Mouse (Mus musculus): Measurements from ENCODE around the gene Cmas. TPM values are rescaled to one million over a fixed set of nuclear protein-coding genes. Genes with fewer than 3 reads are reported as not detected.

Cmas gene
- polyA plus RNA-seq, 1 experiment from 2014 or later: 71.1 TPM

DNA sequence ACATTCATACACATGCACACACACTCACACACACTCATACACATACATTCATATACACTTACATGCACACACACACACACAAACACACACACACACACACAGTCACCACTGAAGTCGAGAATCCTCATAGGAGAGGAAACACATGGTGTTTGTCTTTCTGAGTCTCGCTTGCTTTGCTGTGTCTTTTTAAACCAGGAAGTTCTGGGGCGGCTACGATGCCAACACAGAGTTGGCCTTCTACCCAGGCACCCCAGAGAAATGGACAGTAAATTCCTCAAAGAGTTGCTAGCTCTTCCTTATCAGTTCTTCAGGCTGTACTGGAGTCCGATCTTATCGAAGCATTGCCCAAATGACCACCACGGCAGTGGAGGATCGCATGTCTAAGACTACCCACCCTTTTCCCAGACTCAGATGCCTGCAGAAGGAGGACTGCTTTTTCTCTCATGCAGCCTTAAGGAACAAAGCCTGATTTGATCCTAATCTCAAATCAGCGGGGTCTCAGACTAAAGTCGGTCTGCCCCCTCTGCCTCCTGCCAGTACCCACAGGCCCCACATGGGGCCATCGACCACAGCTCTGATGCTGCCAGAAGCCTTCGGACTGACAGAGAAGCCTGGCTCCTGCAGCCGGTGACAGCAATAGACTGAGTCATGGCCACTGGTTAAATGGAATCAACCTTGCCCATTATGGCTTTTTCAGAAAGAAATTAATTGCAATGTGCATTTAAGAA, 35.9 kb downstream of the Cmas start:
- WGBS: 36% methylated on average over 13 of the region's 13 CpGs
- Histone ChIP-seq H3K27me3 (ENCODE audit: insufficient read depth, low read length) (no peaks in the 10 kb centered on the region), H3K9me3 (ENCODE audit: low read depth, low read length) (no peaks in the 10 kb centered on the region), H3K9ac (no peak overlapping the region), H3K4me2 (no peak overlapping the region), H3K27ac (ENCODE audit: low read depth) (no peak overlapping the region), H3K36me3 (ENCODE audit: insufficient read depth) (no peaks in the 10 kb centered on the region), H3K4me1 (ENCODE audit: insufficient read depth) (0 out of 2 replicates have a peak, but pooled peaks cover 3% of the 10 kb centered on the region), H3K4me3 (ENCODE audit: low read depth, low read length) (no peak overlapping the region)
- TF ChIP-seq CTCF (IDR thresholded peaks at IDR 0.05; ENCODE audit: low read depth): no peak
- DNase-seq (no peak), ATAC-seq (ENCODE audit: insufficient read depth) (no peak)

DNA sequence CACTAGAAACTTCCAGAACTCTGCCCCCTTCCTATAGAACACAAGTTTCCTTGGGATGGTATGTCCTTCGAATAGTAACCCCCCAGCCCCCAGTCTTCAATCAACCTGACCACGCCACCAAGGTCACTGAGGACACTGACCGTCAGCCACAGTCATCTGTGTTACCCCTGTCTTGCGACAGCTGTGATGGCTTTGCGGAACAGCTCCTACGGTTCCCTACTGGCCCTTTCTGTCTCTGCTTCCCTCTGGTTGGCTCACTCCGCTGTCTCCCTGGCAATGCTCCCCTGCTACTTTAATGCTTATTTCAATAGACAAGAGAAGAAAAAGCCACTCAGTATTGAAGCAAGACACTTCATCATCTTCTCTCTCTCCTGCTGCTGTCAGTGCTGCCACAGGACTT, 37.0 kb downstream of the Cmas start:
- peak; percentile 57 for DNase-seq
- Histone ChIP-seq H3K4me2 (no peak overlapping the region), H3K9me3 (ENCODE audit: low read depth, low read length) (no peaks in the 10 kb centered on the region), H3K9ac (no peak overlapping the region), H3K4me1 (ENCODE audit: insufficient read depth) (0 out of 2 replicates have a peak, but pooled peaks cover 3% of the 10 kb centered on the region), H3K4me3 (ENCODE audit: low read depth, low read length) (no peak overlapping the region), H3K27me3 (ENCODE audit: insufficient read depth, low read length) (no peaks in the 10 kb centered on the region), H3K36me3 (ENCODE audit: insufficient read depth) (no peaks in the 10 kb centered on the region), H3K27ac (ENCODE audit: low read depth) (no peak overlapping the region)
- peak; percentile 48; the same call in 1 of the 2 replicates for ATAC-seq (ENCODE audit: insufficient read depth)
- 29% methylated on average over 7 of the region's 7 CpGs for WGBS
- no peak for TF ChIP-seq CTCF (IDR thresholded peaks at IDR 0.05; ENCODE audit: low read depth)

DNA sequence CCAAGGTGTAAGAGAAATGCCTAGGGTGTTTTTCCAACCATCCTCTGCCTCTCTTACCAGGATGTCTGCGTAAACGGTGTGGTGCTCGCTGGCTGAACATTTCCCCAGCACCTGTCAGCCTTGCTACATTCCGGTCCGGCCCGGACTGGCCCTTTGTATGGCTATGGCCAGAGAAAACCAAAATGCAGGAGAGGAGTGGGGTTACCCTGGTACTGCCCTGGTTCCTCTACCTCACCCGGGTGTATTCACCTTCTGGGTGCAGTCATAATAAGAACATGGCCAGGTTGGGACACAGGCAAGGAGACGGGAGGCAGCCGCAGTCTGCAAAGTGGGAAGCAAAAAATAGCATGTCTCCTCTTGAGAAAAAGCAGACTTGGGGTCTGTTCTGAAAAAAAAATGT, 38.6 kb downstream of the Cmas start:
- Histone ChIP-seq H3K9me3 (ENCODE audit: low read depth, low read length) (no peaks in the 10 kb centered on the region), H3K27ac (ENCODE audit: low read depth) (no peak overlapping the region)
- WGBS: 54% methylated on average over 9 of the region's 9 CpGs

DNA sequence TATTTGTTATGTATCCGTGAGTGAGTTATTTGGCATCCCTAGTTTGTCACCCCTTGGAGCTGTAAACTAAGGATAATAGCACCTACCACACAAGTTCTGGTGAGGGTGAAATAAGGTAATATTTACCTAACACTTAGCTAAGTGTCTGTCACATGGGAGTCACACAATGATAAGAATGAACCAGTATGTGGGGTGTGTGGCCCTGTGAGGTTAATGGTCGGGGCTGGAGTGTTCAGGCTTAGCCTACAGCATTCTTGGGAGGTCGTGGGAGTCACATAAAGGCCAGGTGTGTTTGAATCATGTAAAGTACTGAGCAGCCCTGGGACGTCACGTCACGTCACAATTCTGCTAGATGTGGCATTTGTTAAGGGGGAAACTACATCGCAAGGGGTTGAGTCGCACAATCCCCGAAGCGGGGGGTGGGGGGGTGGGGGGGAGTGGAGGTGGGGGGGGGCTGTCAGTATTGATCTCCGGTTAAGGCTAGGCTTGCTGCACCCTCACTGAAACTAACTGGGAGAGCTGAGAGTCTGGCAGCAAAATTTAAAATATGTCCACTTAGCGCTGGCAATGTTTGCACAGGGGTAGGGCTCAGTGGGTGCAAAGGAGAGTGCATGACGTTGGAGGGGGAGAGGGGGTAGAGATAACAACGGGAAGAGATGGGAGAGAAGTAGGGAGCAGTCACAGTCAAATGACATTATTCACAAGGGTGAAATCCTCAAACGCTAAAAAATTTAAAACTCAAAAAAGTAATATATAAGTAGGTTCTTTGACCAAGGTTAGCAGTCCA, 39.4 kb downstream of the Cmas start:
- Histone ChIP-seq H3K27ac (ENCODE audit: low read depth) (no peak overlapping the region), H3K9ac (no peak overlapping the region), H3K9me3 (ENCODE audit: low read depth, low read length) (no peaks in the 10 kb centered on the region), H3K4me2 (0 out of 2 replicates have a peak overlapping the region, but pooled peaks have one; percentile 2), H3K36me3 (ENCODE audit: insufficient read depth) (no peaks in the 10 kb centered on the region), H3K27me3 (ENCODE audit: insufficient read depth, low read length) (no peaks in the 10 kb centered on the region), H3K4me3 (ENCODE audit: low read depth, low read length) (no peak overlapping the region), H3K4me1 (ENCODE audit: insufficient read depth) (0 out of 2 replicates have a peak, but pooled peaks cover 3% of the 10 kb centered on the region)
- WGBS: 27% methylated on average over 15 of the region's 15 CpGs
- TF ChIP-seq CTCF (IDR thresholded peaks at IDR 0.05; ENCODE audit: low read depth): no peak
- peak; percentile 78; the same call in 1 of the 2 replicates for ATAC-seq (ENCODE audit: insufficient read depth)
- DNase-seq: peak; percentile 19

More for the DNA sequence above, 38.6 kb downstream of the Cmas start:
- H3K36me3 ChIP-seq (ENCODE audit: insufficient read depth): no peaks in the 10 kb centered on the region
- H3K27me3 ChIP-seq (ENCODE audit: insufficient read depth, low read length): no peaks in the 10 kb centered on the region
- no peak for TF ChIP-seq CTCF (IDR thresholded peaks at IDR 0.05; ENCODE audit: low read depth)
- 0 out of 2 replicates have a peak, but pooled peaks cover 3% of the 10 kb centered on the region for H3K4me1 ChIP-seq (ENCODE audit: insufficient read depth)
- no peak overlapping the region for H3K4me2 ChIP-seq
- no peak for ATAC-seq (ENCODE audit: insufficient read depth)
- DNase-seq: no peak
- H3K9ac ChIP-seq: no peak overlapping the region
- no peak overlapping the region for H3K4me3 ChIP-seq (ENCODE audit: low read depth, low read length)

DNA sequence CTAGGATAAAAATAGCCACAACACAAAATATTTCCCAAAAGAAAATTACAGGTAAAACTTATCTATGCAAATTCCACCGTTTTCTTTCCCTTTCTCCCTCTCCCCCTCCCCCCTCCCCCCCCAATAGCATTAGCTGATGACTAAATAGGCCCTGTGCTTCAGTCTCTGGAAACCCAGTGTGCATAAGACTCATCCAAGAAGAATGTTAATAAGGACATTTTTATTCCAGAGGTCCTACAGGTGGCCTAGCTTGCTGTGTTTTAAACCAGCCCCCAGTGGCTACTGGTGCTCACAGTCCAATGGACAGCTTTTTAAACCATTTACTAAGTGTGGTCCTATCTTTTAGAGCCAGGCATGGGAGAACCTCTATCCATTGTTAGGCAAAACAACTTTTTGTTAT, 41.5 kb downstream of the Cmas start:
- Histone ChIP-seq H3K27ac (ENCODE audit: low read depth) (no peak overlapping the region), H3K4me2 (no peak overlapping the region), H3K4me1 (ENCODE audit: insufficient read depth) (peaks cover 5% of the 10 kb centered on the region; the same call in 1 of the 2 replicates), H3K4me3 (ENCODE audit: low read depth, low read length) (no peak overlapping the region), H3K27me3 (ENCODE audit: insufficient read depth, low read length) (no peaks in the 10 kb centered on the region), H3K9ac (no peak overlapping the region), H3K36me3 (ENCODE audit: insufficient read depth) (no peaks in the 10 kb centered on the region), H3K9me3 (ENCODE audit: low read depth, low read length) (no peaks in the 10 kb centered on the region)
- no peak for DNase-seq
- WGBS: 63% methylated on average over 1 of the region's 1 CpGs
- TF ChIP-seq CTCF (IDR thresholded peaks at IDR 0.05; ENCODE audit: low read depth): no peak
- ATAC-seq (ENCODE audit: insufficient read depth): no peak

DNA sequence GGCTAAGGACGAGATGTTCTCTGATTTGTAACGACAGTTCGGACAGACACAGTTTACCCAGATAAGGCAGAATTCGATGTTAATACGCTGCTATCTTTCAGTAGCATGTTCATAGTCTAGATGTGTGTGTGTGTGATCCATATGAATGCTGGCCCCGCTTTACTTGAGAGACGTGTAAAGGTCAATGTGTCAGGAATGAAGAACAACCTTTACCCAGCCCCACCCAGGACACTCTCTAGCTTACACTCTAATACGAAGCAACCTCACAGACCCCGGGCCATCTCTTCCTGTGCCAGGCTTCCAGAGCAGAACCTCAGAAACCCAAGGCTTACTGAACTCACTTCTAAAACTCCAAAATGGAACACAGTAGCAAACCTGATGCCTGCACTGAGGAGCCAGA, 42.4 kb downstream of the Cmas start:
- whole genome bisulfite sequencing: 74% methylated on average over 9 of the region's 9 CpGs
- no peak for TF ChIP-seq CTCF (IDR thresholded peaks at IDR 0.05; ENCODE audit: low read depth)
- H3K4me1 ChIP-seq (ENCODE audit: insufficient read depth): peaks cover 2% of the 10 kb centered on the region; the same call in 1 of the 2 replicates

More for the DNA sequence above, 42.4 kb downstream of the Cmas start:
- Histone ChIP-seq H3K36me3 (ENCODE audit: insufficient read depth) (no peaks in the 10 kb centered on the region), H3K9ac (no peak overlapping the region), H3K9me3 (ENCODE audit: low read depth, low read length) (no peaks in the 10 kb centered on the region), H3K27me3 (ENCODE audit: insufficient read depth, low read length) (no peaks in the 10 kb centered on the region), H3K4me2 (no peak overlapping the region), H3K4me3 (ENCODE audit: low read depth, low read length) (no peak overlapping the region), H3K27ac (ENCODE audit: low read depth) (no peak overlapping the region)
- ATAC-seq (ENCODE audit: insufficient read depth): no peak
- DNase-seq: no peak

Measured in lung, embryonic 14.5 days (tissue).